Mouse (Mus musculus): ENCODE results near the gene Naglu. TPM values are rescaled to one million over a fixed set of nuclear protein-coding genes. Genes with fewer than 3 reads are reported as not detected.

Naglu gene
- polyA plus RNA-seq, 1 experiment from 2014 or later, result 5.9 TPM

DNA sequence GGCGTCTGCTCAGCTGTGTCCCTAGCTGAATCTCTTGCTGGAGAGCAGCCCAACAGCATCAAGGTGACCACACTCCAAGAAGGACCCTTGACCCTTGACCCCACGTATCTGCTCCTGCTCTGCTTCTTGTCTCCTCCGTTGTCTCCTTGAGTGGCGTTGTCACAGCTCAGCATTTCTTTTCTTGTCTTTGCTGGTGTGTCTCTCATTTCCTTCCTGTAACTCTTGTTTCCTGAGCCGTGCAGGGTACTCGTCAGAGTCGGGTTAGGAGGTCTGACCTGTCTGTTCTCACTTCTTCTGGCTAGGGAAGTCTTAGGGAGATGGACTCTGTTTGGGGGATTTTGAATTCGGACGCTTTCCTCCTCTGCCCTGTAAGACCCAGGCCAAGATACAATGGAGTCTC lies 23.4 kb upstream of the Naglu start:
- Histone ChIP-seq H3K4me3 (no peak overlapping the region), H3K27ac (no peak overlapping the region), H3K4me1 (no peaks in the 10 kb centered on the region), H3K9me3 (replicated peaks) (no peaks in the 10 kb centered on the region), H3K36me3 (peaks cover 97% of the 10 kb centered on the region), H3K27me3 (ENCODE audit: low read depth, poor library complexity, severe bottlenecking) (no peaks in the 10 kb centered on the region)
- 81% methylated on average over 9 of the region's 9 CpGs for WGBS
- DNase-seq (ENCODE audit: low spot score), result no peak

DNA sequence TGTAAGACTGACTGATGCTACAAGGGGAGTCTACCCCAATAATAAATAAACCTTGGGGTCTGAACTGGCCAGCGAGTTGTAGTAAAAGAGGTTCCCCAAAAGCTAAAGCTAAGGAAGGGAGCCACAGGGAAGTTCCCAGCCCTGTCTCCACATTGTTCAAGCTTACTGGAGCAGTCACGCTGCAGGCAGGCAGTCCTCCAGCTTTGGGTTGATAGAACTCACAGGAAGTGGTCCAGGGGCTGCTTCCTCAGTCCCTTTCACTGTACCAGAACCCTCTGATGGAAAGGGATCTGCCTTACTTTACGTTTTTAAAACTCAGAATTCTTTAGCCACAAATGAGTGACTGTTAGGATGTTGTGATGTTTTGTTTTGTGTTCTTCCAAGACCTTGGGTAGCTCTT lies 22.3 kb upstream of the Naglu start:
- Histone ChIP-seq H3K4me3 (no peak overlapping the region), H3K4me1 (no peaks in the 10 kb centered on the region), H3K27me3 (ENCODE audit: low read depth, poor library complexity, severe bottlenecking) (no peaks in the 10 kb centered on the region), H3K27ac (no peak overlapping the region), H3K9me3 (replicated peaks) (no peaks in the 10 kb centered on the region), H3K36me3 (peaks cover 97% of the 10 kb centered on the region)
- no peak for DNase-seq (ENCODE audit: low spot score)
- WGBS, result 87% methylated on average over 3 of the region's 3 CpGs

DNA sequence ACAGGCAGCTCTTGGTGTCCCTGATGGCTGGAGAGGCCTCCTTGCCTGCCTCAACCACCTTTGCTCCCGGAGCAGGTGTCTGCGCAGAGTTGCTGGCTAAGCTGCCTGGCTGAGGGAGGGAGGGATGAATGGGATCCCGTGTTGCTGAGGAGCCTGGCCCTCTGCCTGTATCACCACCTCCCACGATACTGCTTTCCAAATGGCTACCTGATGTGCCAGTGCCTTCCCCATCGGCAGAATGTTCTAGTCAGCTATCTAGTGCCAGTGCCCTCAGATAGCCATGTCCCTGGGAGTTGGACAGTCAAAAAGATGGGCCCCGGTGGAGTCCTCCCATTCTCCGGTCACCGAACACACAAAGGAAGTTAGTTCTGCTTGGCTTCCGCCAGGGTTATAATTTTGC lies 19.5 kb upstream of the Naglu start:
- Histone ChIP-seq H3K4me1 (no peaks in the 10 kb centered on the region), H3K27ac (no peak overlapping the region), H3K27me3 (ENCODE audit: low read depth, poor library complexity, severe bottlenecking) (no peaks in the 10 kb centered on the region), H3K36me3 (peaks cover 93% of the 10 kb centered on the region), H3K9me3 (replicated peaks) (no peaks in the 10 kb centered on the region), H3K4me3 (no peak overlapping the region)
- 95% methylated on average over 9 of the region's 9 CpGs for WGBS
- no peak for DNase-seq (ENCODE audit: low spot score)

DNA sequence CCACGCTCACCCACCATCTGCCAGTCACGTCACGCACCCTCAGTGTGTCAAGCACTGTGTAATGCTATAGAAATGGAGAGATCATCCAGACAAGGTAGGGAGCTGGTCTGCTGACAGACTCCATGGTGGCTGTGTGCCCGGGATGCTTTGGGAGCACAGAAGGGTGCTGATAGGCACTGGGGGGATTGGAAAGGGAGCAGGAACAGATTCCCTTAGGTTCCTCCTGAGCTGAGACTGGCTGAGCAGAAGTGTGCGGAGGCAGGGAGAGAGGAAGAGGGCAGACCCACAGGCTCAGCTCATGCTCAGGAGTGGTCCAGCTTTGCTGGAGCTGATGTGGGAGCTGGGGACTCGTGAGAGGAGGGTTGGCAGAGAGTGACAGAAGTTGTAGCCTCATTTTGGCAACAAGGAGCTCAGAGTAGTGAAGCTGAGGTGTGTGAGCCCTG lies 18.7 kb upstream of the Naglu start:
- Histone ChIP-seq H3K4me1 (no peaks in the 10 kb centered on the region), H3K9me3 (replicated peaks) (no peaks in the 10 kb centered on the region), H3K27ac (no peak overlapping the region), H3K4me3 (no peak overlapping the region), H3K36me3 (peaks cover 89% of the 10 kb centered on the region), H3K27me3 (ENCODE audit: low read depth, poor library complexity, severe bottlenecking) (no peaks in the 10 kb centered on the region)
- 92% methylated on average over 6 of the region's 6 CpGs for WGBS
- DNase-seq (ENCODE audit: low spot score), result no peak

DNA sequence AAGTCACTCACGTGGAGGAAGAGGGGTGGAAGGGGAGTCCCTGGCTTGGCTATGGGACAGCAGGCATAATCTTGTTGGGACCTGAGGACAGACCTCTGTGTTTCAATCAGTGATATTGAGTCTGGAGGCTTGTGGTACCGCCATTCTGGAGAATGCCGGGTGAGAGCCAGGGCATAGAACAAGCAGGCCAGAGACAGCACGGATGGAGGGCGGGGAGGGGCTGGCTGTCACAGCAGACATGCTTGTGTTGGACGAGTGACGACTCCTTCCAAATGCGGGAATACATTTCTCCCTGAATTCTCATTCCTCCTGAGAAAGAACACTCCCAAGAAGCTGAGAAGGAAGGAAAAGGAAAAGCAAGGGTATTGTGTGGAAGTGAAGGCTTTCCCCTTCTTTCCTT lies 18.2 kb upstream of the Naglu start:
- 85% methylated on average over 8 of the region's 8 CpGs for WGBS
- no peak overlapping the region for H3K27ac ChIP-seq
- no peak overlapping the region for H3K4me3 ChIP-seq
- no peaks in the 10 kb centered on the region for H3K4me1 ChIP-seq
- peaks cover 86% of the 10 kb centered on the region for H3K36me3 ChIP-seq
- H3K27me3 ChIP-seq (ENCODE audit: low read depth, poor library complexity, severe bottlenecking), result no peaks in the 10 kb centered on the region
- no peaks in the 10 kb centered on the region for H3K9me3 ChIP-seq (replicated peaks)
- no peak for DNase-seq (ENCODE audit: low spot score)

DNA sequence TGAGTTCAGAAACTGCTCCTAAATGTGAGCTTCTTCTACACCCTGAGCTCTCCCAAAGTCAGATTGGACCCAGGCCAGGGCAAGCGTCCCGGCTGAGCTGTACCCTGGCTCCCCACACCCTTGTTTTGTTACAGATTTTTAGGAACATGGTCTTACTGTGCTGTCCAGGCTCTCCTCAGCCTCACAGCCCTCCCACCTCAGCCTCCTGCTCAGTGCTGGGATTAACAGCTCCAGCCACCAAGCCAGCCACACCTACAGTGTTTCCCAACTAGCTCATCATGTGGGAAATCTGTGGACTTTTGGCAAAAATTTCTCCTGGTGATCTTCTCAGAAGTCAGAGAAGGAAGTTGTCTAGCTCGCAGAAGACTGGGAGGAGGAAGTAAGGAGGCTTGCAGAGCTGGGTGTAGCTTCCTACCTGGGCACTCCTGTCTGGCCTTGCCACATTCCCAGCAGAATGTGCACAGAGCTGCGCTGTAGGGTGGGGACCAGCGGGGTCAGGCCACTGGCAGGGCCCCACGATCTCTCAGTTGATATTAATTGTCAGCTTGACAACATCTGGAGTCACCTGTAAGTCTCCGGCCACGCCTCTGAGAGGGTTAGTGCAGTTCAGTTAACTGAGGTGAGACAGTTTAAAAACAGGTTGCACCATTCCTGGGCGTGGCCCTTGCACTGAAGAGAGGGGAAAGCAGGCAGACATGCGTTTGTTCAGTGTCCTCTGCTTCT lies 16.9 kb upstream of the Naglu start:
- Histone ChIP-seq H3K27me3 (ENCODE audit: low read depth, poor library complexity, severe bottlenecking) (no peaks in the 10 kb centered on the region), H3K36me3 (peaks cover 79% of the 10 kb centered on the region), H3K27ac (no peak overlapping the region), H3K4me1 (no peaks in the 10 kb centered on the region), H3K4me3 (no peak overlapping the region), H3K9me3 (replicated peaks) (no peaks in the 10 kb centered on the region)
- DNase-seq (ENCODE audit: low spot score), result no peak
- WGBS, result 91% methylated on average over 10 of the region's 10 CpGs

DNA sequence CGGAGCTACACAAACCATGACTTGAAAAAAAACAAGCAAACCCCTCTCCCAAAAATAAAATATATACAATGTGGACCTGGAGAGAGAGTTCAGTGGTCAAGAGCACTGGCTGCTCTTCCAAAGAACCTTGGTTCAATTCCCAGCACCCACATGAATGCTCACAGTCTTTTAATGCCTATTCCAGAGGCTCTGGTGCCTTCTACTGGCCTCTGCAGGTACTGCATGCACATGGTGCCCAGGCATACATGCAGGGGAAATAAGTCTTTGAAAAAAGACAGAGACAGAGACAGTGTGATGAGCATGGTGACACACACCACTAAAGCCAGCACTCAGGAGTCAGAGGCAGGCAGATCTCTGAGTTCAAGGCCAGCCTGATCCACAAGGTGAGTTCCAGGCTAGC lies 15.8 kb upstream of the Naglu start:
- Histone ChIP-seq H3K9me3 (replicated peaks) (no peaks in the 10 kb centered on the region), H3K4me1 (peaks cover 6% of the 10 kb centered on the region; the same call in 1 of the 2 replicates), H3K27ac (no peak overlapping the region), H3K27me3 (ENCODE audit: low read depth, poor library complexity, severe bottlenecking) (no peaks in the 10 kb centered on the region), H3K4me3 (no peak overlapping the region), H3K36me3 (peaks cover 74% of the 10 kb centered on the region)
- 100% methylated on average over 1 of the region's 1 CpGs for WGBS
- DNase-seq (ENCODE audit: low spot score), result no peak

DNA sequence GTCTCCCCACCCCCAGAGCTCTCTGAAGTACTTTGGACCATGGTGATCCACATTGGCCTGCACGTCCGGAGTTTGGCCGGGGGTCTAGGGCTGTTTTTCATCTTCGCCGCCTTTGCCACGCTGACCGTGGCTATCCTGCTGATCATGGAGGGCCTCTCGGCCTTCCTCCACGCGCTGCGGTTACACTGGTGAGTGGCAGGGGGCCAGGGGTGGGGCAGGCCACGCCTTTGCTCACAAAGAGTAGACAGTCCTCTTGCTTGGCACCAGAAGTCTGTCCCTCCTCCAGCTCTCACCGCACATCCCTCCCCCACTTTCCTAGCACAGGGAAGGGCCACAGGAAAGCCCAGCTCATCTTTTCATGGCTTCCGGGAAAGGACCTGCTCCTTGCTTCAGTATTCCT lies 14.4 kb upstream of the Naglu start:
- H3K27me3 ChIP-seq (ENCODE audit: low read depth, poor library complexity, severe bottlenecking), result no peaks in the 10 kb centered on the region
- peaks cover 67% of the 10 kb centered on the region for H3K36me3 ChIP-seq
- no peak overlapping the region for H3K4me3 ChIP-seq
- 86% methylated on average over 14 of the region's 14 CpGs for WGBS
- H3K27ac ChIP-seq, result no peak overlapping the region
- H3K9me3 ChIP-seq (replicated peaks), result no peaks in the 10 kb centered on the region
- DNase-seq (ENCODE audit: low spot score), result no peak
- H3K4me1 ChIP-seq, result peaks cover 12% of the 10 kb centered on the region; the same call in 1 of the 2 replicates

DNA sequence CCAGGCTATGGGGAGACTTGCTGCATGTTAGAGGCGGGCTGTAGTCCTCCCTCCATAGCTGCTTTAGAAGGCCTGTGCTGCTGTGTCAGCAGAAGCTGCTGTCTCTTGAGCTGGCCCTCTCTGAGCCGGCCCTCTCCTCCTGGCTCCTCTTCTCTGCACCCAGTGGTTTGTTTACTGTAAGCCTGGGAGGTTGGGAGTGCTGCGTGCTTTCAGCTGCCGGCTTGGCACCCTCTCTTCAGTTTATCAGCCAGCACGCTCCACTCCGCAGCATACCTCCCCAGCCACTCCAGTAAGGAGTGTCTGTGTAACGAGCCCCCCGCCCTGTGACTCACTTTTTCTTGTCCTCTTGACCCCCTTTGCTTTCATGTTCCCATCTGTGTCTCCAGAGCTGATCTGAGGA lies 12.9 kb upstream of the Naglu start:
- H3K36me3 ChIP-seq, result peaks cover 67% of the 10 kb centered on the region
- no peak for DNase-seq (ENCODE audit: low spot score)
- no peaks in the 10 kb centered on the region for H3K9me3 ChIP-seq (replicated peaks)
- 39% methylated on average over 8 of the region's 8 CpGs for WGBS
- peaks cover 12% of the 10 kb centered on the region; the same call in 1 of the 2 replicates for H3K4me1 ChIP-seq
- H3K4me3 ChIP-seq, result no peak overlapping the region
- H3K27me3 ChIP-seq (ENCODE audit: low read depth, poor library complexity, severe bottlenecking), result no peaks in the 10 kb centered on the region
- 0 out of 2 replicates have a peak overlapping the region, but pooled peaks have one; percentile 0 for H3K27ac ChIP-seq

DNA sequence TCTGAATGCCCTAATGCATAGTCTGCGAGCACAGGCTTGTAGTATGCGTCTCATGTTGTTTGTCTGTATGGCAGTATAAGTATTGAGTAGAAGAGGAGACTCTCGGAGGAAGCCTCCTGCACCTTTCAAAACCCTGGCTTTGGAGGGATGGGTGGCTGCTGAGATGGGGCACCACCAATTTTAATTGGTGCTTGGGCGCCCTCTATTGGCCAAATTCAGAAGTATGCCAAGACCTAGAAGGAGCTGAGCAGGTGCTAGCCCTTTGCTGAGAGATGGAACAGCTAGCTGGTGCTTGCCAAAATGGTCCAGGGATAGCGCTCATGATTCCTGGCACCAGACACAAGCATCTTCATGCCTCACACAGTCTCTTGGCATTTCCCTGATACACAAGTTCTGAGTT lies 12.0 kb upstream of the Naglu start:
- Histone ChIP-seq H3K36me3 (peaks cover 67% of the 10 kb centered on the region), H3K27me3 (ENCODE audit: low read depth, poor library complexity, severe bottlenecking) (no peaks in the 10 kb centered on the region), H3K4me3 (no peak overlapping the region), H3K9me3 (replicated peaks) (no peaks in the 10 kb centered on the region), H3K27ac (no peak overlapping the region), H3K4me1 (peaks cover 21% of the 10 kb centered on the region)
- DNase-seq (ENCODE audit: low spot score), result peak; percentile 84
- 43% methylated on average over 5 of the region's 5 CpGs for WGBS

DNA sequence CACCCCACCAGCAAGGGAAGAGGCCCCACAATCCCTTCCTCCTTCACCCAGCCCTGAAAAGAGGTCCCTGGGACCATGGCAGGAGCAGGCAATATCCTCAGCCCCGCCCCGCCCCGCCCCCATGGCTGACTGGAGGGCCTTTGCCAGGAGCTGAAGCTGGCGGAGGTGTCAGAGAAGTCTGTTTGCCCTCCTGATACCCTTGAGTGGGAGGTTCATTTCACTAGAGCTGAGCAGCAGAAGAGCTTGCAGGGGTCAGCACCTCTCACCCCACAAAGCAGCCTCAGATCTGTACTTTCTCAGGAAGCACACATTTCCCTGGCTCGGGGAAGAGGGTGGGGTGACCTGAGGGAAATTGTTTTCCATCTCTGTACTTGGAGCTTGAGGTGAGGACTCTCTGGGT lies 11.1 kb upstream of the Naglu start:
- H3K9me3 ChIP-seq (replicated peaks), result no peaks in the 10 kb centered on the region
- H3K4me1 ChIP-seq, result peaks cover 30% of the 10 kb centered on the region
- peaks cover 63% of the 10 kb centered on the region for H3K36me3 ChIP-seq
- no peaks in the 10 kb centered on the region for H3K27me3 ChIP-seq (ENCODE audit: low read depth, poor library complexity, severe bottlenecking)
- H3K27ac ChIP-seq, result no peak overlapping the region
- WGBS, result 66% methylated on average over 5 of the region's 5 CpGs
- DNase-seq (ENCODE audit: low spot score), result no peak
- no peak overlapping the region for H3K4me3 ChIP-seq

DNA sequence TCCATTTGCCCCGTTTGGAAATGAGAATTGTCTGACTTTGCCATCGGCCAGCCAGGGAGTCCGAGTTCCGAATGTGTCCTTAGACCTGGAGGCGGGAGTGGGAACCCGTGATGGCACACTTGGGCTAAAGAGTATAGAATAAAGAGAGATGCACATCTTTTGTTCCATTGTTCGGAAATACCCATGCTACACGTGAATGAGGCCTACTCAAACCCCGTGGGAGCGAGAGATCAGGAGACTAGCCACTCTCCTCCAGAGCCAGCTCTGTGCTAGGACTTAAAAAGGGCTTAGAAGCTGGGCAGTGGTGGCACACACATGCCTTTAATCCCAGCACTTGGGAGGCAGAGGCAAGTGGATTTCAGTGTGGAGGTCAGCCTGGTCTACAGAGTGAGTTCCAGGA lies 10.3 kb upstream of the Naglu start:
- H3K36me3 ChIP-seq, result peaks cover 61% of the 10 kb centered on the region
- H3K27ac ChIP-seq, result no peak overlapping the region
- no peaks in the 10 kb centered on the region for H3K9me3 ChIP-seq (replicated peaks)
- no peaks in the 10 kb centered on the region for H3K27me3 ChIP-seq (ENCODE audit: low read depth, poor library complexity, severe bottlenecking)
- WGBS, result 90% methylated on average over 10 of the region's 10 CpGs
- H3K4me3 ChIP-seq, result no peak overlapping the region
- H3K4me1 ChIP-seq, result peaks cover 37% of the 10 kb centered on the region
- DNase-seq (ENCODE audit: low spot score), result no peak

DNA sequence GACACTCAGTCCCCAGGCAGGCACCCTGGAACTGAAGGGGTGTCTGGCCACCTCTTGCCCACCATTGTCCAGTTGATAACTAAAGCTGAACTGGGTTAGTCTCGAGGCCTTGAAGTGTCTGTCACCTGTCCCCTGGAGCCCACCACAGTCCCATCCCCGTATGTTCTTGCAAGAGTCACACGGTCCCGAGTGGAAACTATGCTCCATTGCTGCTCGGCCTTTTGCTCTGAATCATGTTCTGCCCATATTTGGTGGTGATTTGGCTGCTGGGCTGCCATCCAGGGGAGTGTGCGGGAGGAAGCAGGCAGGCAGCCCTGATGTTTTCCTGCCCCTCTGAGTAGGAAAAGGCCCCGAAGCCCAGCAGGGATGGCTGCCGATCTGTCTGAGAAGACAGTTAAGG lies 9.7 kb upstream of the Naglu start:
- Histone ChIP-seq H3K36me3 (peaks cover 56% of the 10 kb centered on the region), H3K27me3 (ENCODE audit: low read depth, poor library complexity, severe bottlenecking) (no peaks in the 10 kb centered on the region), H3K4me3 (no peak overlapping the region), H3K4me1 (peaks cover 39% of the 10 kb centered on the region), H3K9me3 (replicated peaks) (no peaks in the 10 kb centered on the region), H3K27ac (peak overlapping the region; percentile 31)
- no peak for DNase-seq (ENCODE audit: low spot score)
- 80% methylated on average over 8 of the region's 8 CpGs for WGBS

DNA sequence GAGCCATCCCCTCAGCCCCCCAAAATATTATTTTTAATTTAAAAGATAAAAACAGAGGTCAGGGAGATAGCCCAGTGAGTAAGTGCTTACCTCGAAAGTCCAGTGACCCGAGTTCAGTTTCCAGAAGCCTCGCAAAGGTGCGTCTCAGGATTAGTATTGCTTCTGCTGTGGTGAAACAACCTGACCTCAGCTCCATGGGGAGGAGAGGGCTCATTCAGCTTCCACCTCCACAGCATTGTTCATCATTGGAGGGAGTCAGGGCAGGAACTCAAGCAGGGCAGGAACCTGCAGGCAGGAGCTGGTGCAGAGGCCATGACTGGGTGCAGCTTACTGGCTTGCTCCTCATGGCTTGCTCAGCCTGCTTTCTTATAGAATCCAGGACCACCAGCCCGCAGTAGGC lies 8.8 kb upstream of the Naglu start:
- no peak overlapping the region for H3K27ac ChIP-seq
- WGBS, result 81% methylated on average over 5 of the region's 5 CpGs
- peaks cover 50% of the 10 kb centered on the region for H3K36me3 ChIP-seq
- no peaks in the 10 kb centered on the region for H3K9me3 ChIP-seq (replicated peaks)
- no peaks in the 10 kb centered on the region for H3K27me3 ChIP-seq (ENCODE audit: low read depth, poor library complexity, severe bottlenecking)
- no peak overlapping the region for H3K4me3 ChIP-seq
- H3K4me1 ChIP-seq, result peaks cover 39% of the 10 kb centered on the region
- DNase-seq (ENCODE audit: low spot score), result no peak
